Mouse (Mus musculus) thymus, adult 2 months (tissue): ENCODE measurements around the gene Smad3.

Source experiments
- CTCF ChIP-seq: fragments of 200-500 bp; IDR thresholded peaks from 2 replicates; pipeline ENCODE4 v1.5.1; 2012; ENCODE audit warnings: mild to moderate bottlenecking, control low read depth, low read length, moderate library complexity, borderline replicate concordance; ENCODE audit not compliant: control insufficient read depth, poor library complexity, insufficient read depth; ENCODE audit errors: extremely low read depth
- POLR2A ChIP-seq: fragments of 200-500 bp; IDR thresholded peaks from 2 replicates; pipeline ENCODE4 v1.6.1; 2012; ENCODE audit warnings: mild to moderate bottlenecking, low read length, control low read depth, moderate library complexity; ENCODE audit not compliant: control insufficient read depth, poor library complexity, insufficient read depth; ENCODE audit errors: extremely low read depth

DNA sequence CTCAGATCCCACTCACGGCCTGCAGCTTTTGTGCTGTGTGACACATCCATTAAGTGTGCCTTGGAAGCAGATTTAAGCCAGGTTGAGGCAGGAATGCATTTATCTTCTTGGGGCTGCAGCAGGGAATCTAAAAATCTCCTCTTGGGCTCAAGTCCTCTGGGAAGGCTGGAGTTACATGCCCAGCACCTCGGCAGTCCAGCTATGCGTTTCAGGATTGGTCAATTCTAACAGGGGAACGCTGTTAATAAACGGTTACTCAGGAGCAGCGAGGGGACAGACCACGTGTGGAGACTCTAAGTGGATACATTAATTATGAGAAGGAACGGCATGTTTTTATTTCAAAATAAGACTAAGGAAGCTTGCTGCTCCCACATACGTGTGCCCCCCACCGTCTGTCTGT is 14.7 kb upstream of the Smad3 start:
- TF ChIP-seq CTCF: no peak
- TF ChIP-seq POLR2A: no peak
